Mouse (Mus musculus): ENCODE results near the gene Flywch2. TPM values are rescaled to one million over a fixed set of nuclear protein-coding genes. Genes with fewer than 3 reads are reported as not detected.

Flywch2 gene
- polyA plus RNA-seq, 1 experiment from 2014 or later: 20.9 TPM

- peaks cover 10% of the 10 kb centered on the region for H3K4me1 ChIP-seq (ENCODE audit: control insufficient read depth, insufficient read depth, low read length)
- peaks cover 47% of the 10 kb centered on the region for H3K27me3 ChIP-seq (ENCODE audit: control insufficient read depth, insufficient read depth, low read length)
- no peak overlapping the region for H3K4me3 ChIP-seq (ENCODE audit: low read depth, low read length)
- no peaks in the 10 kb centered on the region for H3K9me3 ChIP-seq (ENCODE audit: control insufficient read depth, low read length)
- H3K9ac ChIP-seq (ENCODE audit: low read length): no peak overlapping the region
- ATAC-seq (ENCODE audit: low FRiP score) (no peak), DNase-seq (ENCODE audit: low spot score, missing footprints) (peak; percentile 59)
- H3K27ac ChIP-seq (ENCODE audit: low read depth, low read length): no peak overlapping the region
- H3K36me3 ChIP-seq (ENCODE audit: control insufficient read depth, insufficient read depth, low read length): 0 out of 2 replicates have a peak, but pooled peaks cover 6% of the 10 kb centered on the region
- 88% methylated on average over 3 of the region's 3 CpGs for WGBS
- no peak overlapping the region for H3K4me2 ChIP-seq
Observed at GRCm38 (mm10) chr17:23747471-23747870, 38.4 kb downstream of the Flywch2 start.

- peaks cover 10% of the 10 kb centered on the region for H3K4me1 ChIP-seq (ENCODE audit: control insufficient read depth, insufficient read depth, low read length)
- peaks cover 54% of the 10 kb centered on the region for H3K27me3 ChIP-seq (ENCODE audit: control insufficient read depth, insufficient read depth, low read length)
- H3K27ac ChIP-seq (ENCODE audit: low read depth, low read length): no peak overlapping the region
- H3K36me3 ChIP-seq (ENCODE audit: control insufficient read depth, insufficient read depth, low read length): 0 out of 2 replicates have a peak, but pooled peaks cover 3% of the 10 kb centered on the region
- no peak for ATAC-seq (ENCODE audit: low FRiP score)
- H3K4me2 ChIP-seq: no peak overlapping the region
- WGBS: 88% methylated on average over 3 of the region's 3 CpGs
- H3K4me3 ChIP-seq (ENCODE audit: low read depth, low read length): no peak overlapping the region
- peak; percentile 41 for DNase-seq (ENCODE audit: low spot score, missing footprints)
- no peaks in the 10 kb centered on the region for H3K9me3 ChIP-seq (ENCODE audit: control insufficient read depth, low read length)
- H3K9ac ChIP-seq (ENCODE audit: low read length): no peak overlapping the region
Observed at GRCm38 (mm10) chr17:23746767-23747166, 39.1 kb downstream of the Flywch2 start.

- WGBS: 2% methylated on average over 12 of the region's 12 CpGs
- DNase-seq (ENCODE audit: low spot score, missing footprints) (peak; percentile 88), ATAC-seq (ENCODE audit: low FRiP score) (no peak)
- no peaks in the 10 kb centered on the region for H3K9me3 ChIP-seq (ENCODE audit: control insufficient read depth, low read length)
- H3K27me3 ChIP-seq (ENCODE audit: control insufficient read depth, insufficient read depth, low read length): peaks cover 58% of the 10 kb centered on the region
- peak overlapping the region; percentile 50; the same call in 1 of the 2 replicates for H3K4me2 ChIP-seq
- peak overlapping the region; percentile 30; the same call in 1 of the 2 replicates for H3K4me3 ChIP-seq (ENCODE audit: low read depth, low read length)
- H3K4me1 ChIP-seq (ENCODE audit: control insufficient read depth, insufficient read depth, low read length): peaks cover 10% of the 10 kb centered on the region
- H3K36me3 ChIP-seq (ENCODE audit: control insufficient read depth, insufficient read depth, low read length): 0 out of 2 replicates have a peak, but pooled peaks cover 2% of the 10 kb centered on the region
- no peak overlapping the region for H3K9ac ChIP-seq (ENCODE audit: low read length)
- H3K27ac ChIP-seq (ENCODE audit: low read depth, low read length): no peak overlapping the region
Observed at GRCm38 (mm10) chr17:23746311-23746710, 39.6 kb downstream of the Flywch2 start.

GRCm38 (mm10) chr17:23745301-23746251 lies 40.3 kb downstream of the Flywch2 start, which contains the start of gene Kremen2:
Gene Kremen2, minus strand, starts transcription at chr17:23745833.
- H3K36me3 ChIP-seq (ENCODE audit: control insufficient read depth, insufficient read depth, low read length): no peaks in the 10 kb centered on the region
- DNase-seq (ENCODE audit: low spot score, missing footprints) (peak; percentile 93), ATAC-seq (ENCODE audit: low FRiP score) (peak; percentile 28)
- peaks cover 12% of the 10 kb centered on the region for H3K4me1 ChIP-seq (ENCODE audit: control insufficient read depth, insufficient read depth, low read length)
- H3K9ac ChIP-seq (ENCODE audit: low read length): peak within 1 kb of the TSS; percentile 48
- no peaks in the 10 kb centered on the region for H3K9me3 ChIP-seq (ENCODE audit: control insufficient read depth, low read length)
- H3K4me2 ChIP-seq: peak within 1 kb of the TSS; percentile 50
- peaks cover 66% of the 10 kb centered on the region for H3K27me3 ChIP-seq (ENCODE audit: control insufficient read depth, insufficient read depth, low read length)
- under 1% methylated on average over 39 of the region's 45 CpGs for WGBS
- H3K27ac ChIP-seq (ENCODE audit: low read depth, low read length): no peak within 1 kb of the TSS
- H3K4me3 ChIP-seq (ENCODE audit: low read depth, low read length): peak within 1 kb of the TSS; percentile 30

GRCm38 (mm10) chr17:23744651-23745050 lies 41.2 kb downstream of the Flywch2 start:
- ATAC-seq (ENCODE audit: low FRiP score) (no peak), DNase-seq (ENCODE audit: low spot score, missing footprints) (peak; percentile 88)
- Histone ChIP-seq H3K9me3 (ENCODE audit: control insufficient read depth, low read length) (no peaks in the 10 kb centered on the region), H3K36me3 (ENCODE audit: control insufficient read depth, insufficient read depth, low read length) (no peaks in the 10 kb centered on the region), H3K4me3 (ENCODE audit: low read depth, low read length) (0 out of 2 replicates have a peak overlapping the region, but pooled peaks have one; percentile 3), H3K27me3 (ENCODE audit: control insufficient read depth, insufficient read depth, low read length) (peaks cover 68% of the 10 kb centered on the region), H3K4me2 (peak overlapping the region; percentile 50; the same call in 1 of the 2 replicates), H3K4me1 (ENCODE audit: control insufficient read depth, insufficient read depth, low read length) (peaks cover 14% of the 10 kb centered on the region), H3K9ac (ENCODE audit: low read length) (no peak overlapping the region), H3K27ac (ENCODE audit: low read depth, low read length) (no peak overlapping the region)
- 3% methylated on average over 14 of the region's 14 CpGs for WGBS

- ATAC-seq (ENCODE audit: low FRiP score) (no peak), DNase-seq (ENCODE audit: low spot score, missing footprints) (peak; percentile 82)
- Histone ChIP-seq H3K4me3 (ENCODE audit: low read depth, low read length) (no peak overlapping the region), H3K4me1 (ENCODE audit: control insufficient read depth, insufficient read depth, low read length) (peaks cover 17% of the 10 kb centered on the region), H3K4me2 (no peak overlapping the region), H3K9me3 (ENCODE audit: control insufficient read depth, low read length) (no peaks in the 10 kb centered on the region), H3K27me3 (ENCODE audit: control insufficient read depth, insufficient read depth, low read length) (peaks cover 68% of the 10 kb centered on the region), H3K36me3 (ENCODE audit: control insufficient read depth, insufficient read depth, low read length) (no peaks in the 10 kb centered on the region), H3K9ac (ENCODE audit: low read length) (no peak overlapping the region), H3K27ac (ENCODE audit: low read depth, low read length) (no peak overlapping the region)
- WGBS: 20% methylated on average over 8 of the region's 8 CpGs
Observed at GRCm38 (mm10) chr17:23744076-23744475, 41.8 kb downstream of the Flywch2 start.

- peaks cover 68% of the 10 kb centered on the region for H3K27me3 ChIP-seq (ENCODE audit: control insufficient read depth, insufficient read depth, low read length)
- no peaks in the 10 kb centered on the region for H3K36me3 ChIP-seq (ENCODE audit: control insufficient read depth, insufficient read depth, low read length)
- H3K4me1 ChIP-seq (ENCODE audit: control insufficient read depth, insufficient read depth, low read length): peaks cover 18% of the 10 kb centered on the region
- no peaks in the 10 kb centered on the region for H3K9me3 ChIP-seq (ENCODE audit: control insufficient read depth, low read length)
- no peak overlapping the region for H3K9ac ChIP-seq (ENCODE audit: low read length)
- DNase-seq (ENCODE audit: low spot score, missing footprints) (peak; percentile 89), ATAC-seq (ENCODE audit: low FRiP score) (no peak)
- WGBS: 57% methylated on average over 12 of the region's 12 CpGs
- H3K4me2 ChIP-seq: no peak overlapping the region
- no peak overlapping the region for H3K4me3 ChIP-seq (ENCODE audit: low read depth, low read length)
- H3K27ac ChIP-seq (ENCODE audit: low read depth, low read length): no peak overlapping the region
Observed at GRCm38 (mm10) chr17:23742941-23743340, 42.9 kb downstream of the Flywch2 start.

GRCm38 (mm10) chr17:23742210-23742793 lies 43.6 kb downstream of the Flywch2 start:
- Histone ChIP-seq H3K4me3 (ENCODE audit: low read depth, low read length) (no peak overlapping the region), H3K4me1 (ENCODE audit: control insufficient read depth, insufficient read depth, low read length) (peaks cover 18% of the 10 kb centered on the region), H3K4me2 (peak overlapping the region; percentile 4; the same call in 1 of the 2 replicates), H3K9ac (ENCODE audit: low read length) (no peak overlapping the region), H3K9me3 (ENCODE audit: control insufficient read depth, low read length) (no peaks in the 10 kb centered on the region), H3K27ac (ENCODE audit: low read depth, low read length) (no peak overlapping the region), H3K36me3 (ENCODE audit: control insufficient read depth, insufficient read depth, low read length) (no peaks in the 10 kb centered on the region), H3K27me3 (ENCODE audit: control insufficient read depth, insufficient read depth, low read length) (peaks cover 68% of the 10 kb centered on the region)
- no peak for ATAC-seq (ENCODE audit: low FRiP score)
- DNase-seq (ENCODE audit: low spot score, missing footprints): peak; percentile 92
- 8% methylated on average over 44 of the region's 44 CpGs for WGBS

All from midbrain, embryonic 11.5 days (tissue).